Mouse (Mus musculus): ENCODE results near the gene Bzw1.

- no peak for TF ChIP-seq CTCF (IDR thresholded peaks at IDR 0.05; ENCODE audit: borderline replicate concordance, insufficient read depth, low read depth, low read length)
- TF ChIP-seq POLR2A (IDR thresholded peaks at IDR 0.05; ENCODE audit: borderline replicate concordance, insufficient read depth, low read length): no peak
Measured at GRCm38 (mm10) chr1:58353238-58353893, 39.3 kb upstream of the Bzw1 start.

All from cerebellum, adult 2 months (tissue).